Mouse (Mus musculus) liver (tissue): Measurements from ENCODE around the gene Arsb.
A peak's percentile ranks its signal among the peaks of the same experiment; 100 is the strongest.

Experiments used
- DNase-seq: peaks from one replicate; pipeline ENCODE4 v3.0.0-alpha.2; 2020; ENCODE audit warnings: mixed read lengths

Arsb gene

GRCm38 (mm10) chr13:93771588-93772278, at the start of gene Arsb:
TSS of gene Arsb (plus strand) at chr13:93771630.
- peak; percentile 78 for DNase-seq

- DNase-seq = no peak
Observed at GRCm38 (mm10) chr13:93721916-93722315, 49.5 kb upstream of the Arsb start.

DNA sequence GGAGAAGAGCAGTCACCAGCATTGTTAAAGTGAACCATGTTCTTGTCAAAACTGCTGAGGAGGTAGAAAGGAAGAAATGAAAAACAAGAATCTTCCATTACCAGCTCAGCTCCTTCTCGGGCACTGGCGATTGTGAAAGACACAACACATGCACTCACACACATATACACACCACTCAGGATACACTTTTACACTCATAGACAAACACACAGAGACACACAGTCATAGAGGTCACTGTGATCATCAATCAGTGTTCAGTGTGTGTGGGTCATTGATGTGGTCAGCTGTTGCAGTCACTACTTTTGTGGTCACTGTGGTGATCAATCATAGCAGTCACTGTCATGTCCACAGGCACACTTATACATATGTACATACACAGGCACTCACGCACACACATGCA, 48.0 kb upstream of the Arsb start:
- no peak for DNase-seq

- no peak for DNase-seq
Observed at GRCm38 (mm10) chr13:93724206-93724605, 47.2 kb upstream of the Arsb start.

DNA sequence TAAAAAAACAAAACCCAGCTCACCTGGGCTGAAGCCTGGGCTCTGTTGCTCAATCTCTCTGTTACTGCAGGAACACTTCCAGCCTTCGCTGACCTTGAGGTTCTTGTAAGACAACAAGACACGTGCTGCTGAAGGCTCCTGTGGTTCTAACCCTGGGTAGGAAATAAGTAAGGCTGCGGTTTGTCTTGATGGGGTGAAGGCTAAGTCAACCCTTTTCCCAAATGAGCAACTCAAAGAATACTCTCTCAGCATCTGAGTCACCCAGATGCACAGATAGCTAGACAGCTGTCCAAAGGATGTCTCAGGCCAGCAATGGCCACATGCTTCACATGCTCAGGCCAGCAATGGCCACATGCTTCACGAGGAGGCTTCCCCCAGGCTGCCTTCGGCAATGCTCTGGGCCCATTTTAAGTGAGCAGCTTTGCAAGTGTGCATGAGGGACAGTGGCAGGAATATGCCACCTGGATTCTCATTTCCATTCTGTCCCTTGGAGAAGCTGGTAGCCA, 36.2 kb upstream of the Arsb start:
- DNase-seq = no peak

DNA sequence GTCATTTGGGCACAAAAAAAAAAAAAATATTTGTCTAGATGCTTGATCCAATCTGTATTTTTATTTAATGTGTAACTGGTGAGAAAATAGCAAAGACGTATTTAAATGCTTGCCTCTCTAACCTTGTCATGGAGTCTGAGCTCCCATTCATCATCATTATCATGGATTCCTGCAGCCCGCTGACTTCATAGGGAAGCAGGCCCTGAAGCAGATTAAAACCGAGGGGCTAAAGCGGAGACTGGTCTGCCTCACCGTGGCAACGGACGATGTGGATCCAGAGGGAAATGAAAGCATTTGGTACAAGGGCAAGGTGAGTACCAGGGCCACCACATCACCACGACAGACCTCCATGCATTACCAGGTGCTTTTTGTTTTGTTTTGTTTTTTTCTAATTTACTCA, 27.3 kb upstream of the Arsb start:
- no peak for DNase-seq

DNA sequence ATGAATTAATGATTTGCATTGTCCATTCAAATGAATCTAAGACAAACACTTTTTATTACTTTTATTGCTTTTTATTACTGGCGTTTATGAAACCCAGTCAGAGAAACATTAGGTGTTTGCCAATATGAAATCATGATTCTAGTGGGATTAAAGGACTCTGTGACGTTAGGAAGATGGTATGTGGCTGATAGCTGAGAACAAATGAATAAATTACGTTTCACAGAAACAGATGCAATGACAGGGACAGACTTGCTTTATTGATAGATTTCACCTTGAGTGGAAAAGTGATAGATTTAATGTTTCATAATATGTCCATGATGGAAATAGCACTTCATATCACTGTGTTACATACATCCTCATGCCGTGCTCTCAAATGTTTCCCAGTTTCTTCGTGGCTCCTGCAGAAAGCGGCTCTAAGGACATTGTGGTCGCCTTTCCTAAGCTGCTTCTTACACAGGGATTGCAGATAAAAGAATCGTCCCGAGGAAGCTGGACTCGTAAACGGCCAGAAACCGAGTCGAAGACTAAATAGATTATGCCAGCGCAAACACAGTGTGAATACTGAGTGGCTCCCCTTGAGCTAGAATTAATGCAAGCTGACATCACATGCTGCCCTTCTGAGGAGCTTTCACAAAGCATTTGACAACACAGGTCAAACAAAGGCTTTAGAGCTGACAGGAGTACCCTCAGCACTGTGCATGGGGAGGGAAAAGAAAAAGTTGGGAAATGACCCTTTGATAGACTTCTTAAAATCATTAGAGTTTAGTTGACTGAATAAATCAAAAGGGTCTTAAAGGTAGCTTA, 18.6 kb upstream of the Arsb start:
- no peak for DNase-seq

DNA sequence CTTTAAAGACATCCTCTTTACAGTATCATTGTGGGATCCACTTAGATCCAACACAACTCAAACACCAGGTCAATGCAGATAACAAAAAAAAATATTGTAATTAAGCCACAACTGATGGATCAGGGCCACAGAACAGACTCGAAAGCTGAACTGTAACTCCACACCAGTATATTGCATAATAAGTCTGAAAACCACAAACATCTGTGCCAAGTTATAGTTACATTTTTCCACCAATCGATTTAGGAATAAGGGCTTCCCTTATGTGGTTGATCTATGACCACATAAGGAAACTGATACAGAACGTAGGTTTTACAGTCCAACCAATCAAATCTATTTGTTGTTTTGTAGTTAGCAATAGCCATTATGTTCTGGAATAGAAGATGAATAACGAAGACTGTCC, 16.3 kb upstream of the Arsb start:
- DNase-seq = no peak

DNA sequence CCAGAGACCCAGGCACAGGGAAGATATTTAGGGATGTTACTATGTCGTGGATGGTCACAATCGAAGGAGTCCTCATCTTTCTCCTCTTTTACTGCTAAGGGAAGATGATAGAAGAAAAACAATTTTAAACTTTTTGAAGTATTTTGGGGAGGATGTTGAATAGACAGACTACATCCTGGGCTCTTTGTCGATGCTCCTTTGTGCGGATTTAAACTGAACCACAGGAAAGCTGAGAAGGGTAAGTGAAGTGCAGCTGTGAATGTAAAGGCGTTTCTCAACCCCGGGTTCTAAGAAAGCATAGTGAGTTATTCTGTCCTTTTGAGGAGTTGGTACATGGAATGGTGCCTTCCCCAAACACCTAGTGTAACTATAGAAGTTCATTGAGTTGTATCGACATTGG, 14.8 kb upstream of the Arsb start:
- DNase-seq = no peak

- DNase-seq = no peak
Observed at GRCm38 (mm10) chr13:93757514-93757913, 13.9 kb upstream of the Arsb start.

DNA sequence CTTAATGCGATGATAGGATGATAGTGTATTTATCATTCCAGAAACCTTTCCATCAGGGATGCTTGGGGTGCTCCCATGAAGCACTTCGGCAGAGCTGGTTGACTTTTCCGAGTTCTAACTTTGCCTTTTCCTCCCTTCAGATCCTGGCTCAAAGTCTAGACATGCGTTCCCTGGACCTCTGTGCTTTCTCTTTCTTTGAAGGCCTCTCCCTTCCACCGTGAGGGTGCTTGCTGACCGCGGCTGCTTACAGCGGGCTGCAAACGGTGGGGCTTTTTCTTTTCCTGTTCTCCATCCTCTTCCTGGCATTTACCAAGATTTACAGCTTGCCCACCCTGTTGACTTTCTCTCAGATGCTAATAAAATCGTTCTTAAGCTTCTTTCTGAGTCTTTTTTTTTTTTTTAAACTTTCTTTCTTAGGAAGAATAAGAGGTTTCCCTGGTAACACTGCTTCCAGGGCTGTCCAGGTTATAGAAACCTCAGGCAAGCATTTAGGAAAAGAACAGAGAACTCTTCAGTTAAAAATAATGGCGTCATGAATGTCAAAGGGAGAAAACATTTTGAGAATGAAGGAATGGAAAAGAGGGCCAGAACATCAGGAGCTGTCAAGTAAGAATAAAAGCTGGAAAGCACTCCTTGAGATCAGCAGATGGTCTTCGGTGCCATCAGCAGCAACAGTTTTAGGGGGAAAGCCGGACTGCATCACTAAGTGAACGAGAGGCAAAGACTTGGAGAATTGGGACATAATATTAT, 13.1 kb upstream of the Arsb start:
- no peak for DNase-seq

GRCm38 (mm10) chr13:93761831-93762230, 9.6 kb upstream of the Arsb start:
- no peak for DNase-seq

DNA sequence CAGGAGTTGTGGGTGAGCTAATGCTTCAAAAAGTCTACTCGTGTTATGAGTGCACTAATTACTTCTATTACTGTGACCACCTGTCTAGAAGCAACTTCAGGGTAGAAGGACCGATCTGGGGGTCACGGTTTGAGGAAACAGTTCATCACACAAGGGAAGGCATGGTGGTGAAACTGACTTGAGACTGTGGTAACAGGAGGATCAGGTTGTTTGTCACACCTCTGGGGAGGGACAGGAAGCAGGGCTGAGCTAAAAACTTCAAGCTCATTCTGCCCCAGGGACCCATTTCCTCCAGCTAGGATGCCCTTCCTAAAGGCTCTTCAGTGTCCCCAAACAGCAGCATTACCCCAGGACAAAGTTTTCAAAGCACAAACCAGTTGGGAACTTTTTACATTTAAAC, 8.6 kb upstream of the Arsb start:
- DNase-seq = no peak

GRCm38 (mm10) chr13:93764321-93764973, 7.0 kb upstream of the Arsb start:
- DNase-seq = no peak

- no peak for DNase-seq
Observed at GRCm38 (mm10) chr13:93771031-93771587, 321 bp upstream of the Arsb start.

DNA sequence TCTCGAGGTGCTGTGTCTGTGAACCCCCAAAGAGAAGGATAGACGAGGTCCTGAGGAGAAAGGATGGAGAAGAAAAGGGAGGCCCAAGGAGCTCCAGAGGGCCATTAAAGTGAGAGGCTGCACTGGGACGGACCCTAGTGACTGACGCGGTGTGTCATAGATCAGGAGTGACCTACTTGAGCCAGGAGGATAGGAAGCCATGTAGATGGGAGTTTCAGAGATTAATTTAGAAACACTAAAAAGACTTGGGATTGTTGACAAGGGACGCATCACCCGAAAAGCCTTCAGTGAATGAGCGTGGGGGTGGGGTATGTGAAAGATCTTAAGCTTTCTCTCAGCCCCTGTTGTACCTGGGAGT, 828 bp downstream of the Arsb start:
- no peak for DNase-seq

DNA sequence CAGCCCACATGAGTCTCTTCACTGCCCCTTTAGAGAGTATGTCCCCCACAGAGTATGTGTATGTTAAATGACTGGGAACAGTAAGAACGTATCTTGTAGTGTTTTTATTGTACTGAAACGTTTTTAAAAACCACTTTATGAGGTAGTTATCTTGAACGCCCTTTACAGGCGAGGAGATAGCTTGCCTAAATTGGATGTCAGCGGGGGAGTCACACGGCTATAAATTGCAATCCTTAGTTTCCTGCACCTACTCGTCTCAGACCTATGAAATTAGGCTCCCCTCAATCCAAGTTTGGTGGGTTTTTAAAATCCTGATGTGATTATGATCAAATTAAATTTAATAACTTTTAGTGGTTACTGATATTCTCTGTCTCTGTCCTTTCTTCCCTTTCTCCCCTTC, 1.4 kb downstream of the Arsb start:
- no peak for DNase-seq

DNA sequence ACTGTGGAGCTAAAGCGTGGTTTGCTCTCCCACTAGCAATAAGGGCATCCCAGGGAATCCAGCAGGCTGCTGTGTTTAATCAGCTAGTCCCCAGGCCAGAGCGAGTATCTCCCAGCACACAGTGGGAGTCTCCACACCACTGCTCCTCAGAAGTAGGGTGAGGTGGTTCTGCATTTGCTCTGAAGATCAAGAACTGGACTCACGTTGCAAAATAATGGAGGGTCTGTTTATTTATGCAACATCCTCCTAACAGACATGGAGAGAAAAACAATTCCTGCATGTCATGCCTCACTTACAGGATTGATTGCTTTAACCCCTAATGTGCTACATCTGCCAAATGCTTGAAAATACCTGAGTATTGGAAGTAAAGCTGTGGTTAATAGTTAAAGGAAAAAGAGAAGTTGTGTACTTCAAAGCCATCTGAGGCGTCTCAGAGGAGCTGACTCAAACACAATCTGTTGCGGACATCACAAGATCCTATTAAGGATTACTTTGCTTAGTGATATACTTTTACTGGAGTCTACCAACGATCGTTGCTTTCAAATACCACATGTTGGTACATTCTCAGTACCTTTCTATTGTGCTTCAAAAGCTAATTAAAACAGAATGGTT, 2.4 kb downstream of the Arsb start:
- DNase-seq = no peak

DNA sequence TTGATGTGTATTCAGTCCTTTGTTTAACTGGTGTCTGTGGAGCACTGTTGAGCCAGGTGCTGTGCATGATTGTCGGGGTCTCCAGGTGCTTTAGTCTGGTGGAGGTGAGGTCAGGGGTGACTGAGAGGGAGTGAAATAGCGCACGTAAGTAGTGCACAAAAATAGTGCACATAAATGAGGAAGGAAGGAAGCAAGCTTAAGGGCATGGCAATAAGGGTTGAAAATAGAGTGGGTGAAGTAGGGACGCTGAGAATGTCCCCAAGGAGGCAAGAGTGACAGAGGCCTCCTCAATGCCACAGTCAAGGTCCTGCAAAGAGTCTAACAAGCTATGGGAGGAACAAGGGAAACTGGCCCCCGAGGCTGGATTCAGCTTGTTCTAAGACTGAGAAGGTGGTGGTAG, 11.4 kb downstream of the Arsb start:
- no peak for DNase-seq

GRCm38 (mm10) chr13:93785329-93785728, 13.9 kb downstream of the Arsb start:
- no peak for DNase-seq

- no peak for DNase-seq
Observed at GRCm38 (mm10) chr13:93786051-93786450, 14.6 kb downstream of the Arsb start.

- DNase-seq = no peak
Observed at GRCm38 (mm10) chr13:93787647-93788046, 16.2 kb downstream of the Arsb start.
